Mouse (Mus musculus): ENCODE results near the gene Cwc27.

Cwc27 gene

DNA sequence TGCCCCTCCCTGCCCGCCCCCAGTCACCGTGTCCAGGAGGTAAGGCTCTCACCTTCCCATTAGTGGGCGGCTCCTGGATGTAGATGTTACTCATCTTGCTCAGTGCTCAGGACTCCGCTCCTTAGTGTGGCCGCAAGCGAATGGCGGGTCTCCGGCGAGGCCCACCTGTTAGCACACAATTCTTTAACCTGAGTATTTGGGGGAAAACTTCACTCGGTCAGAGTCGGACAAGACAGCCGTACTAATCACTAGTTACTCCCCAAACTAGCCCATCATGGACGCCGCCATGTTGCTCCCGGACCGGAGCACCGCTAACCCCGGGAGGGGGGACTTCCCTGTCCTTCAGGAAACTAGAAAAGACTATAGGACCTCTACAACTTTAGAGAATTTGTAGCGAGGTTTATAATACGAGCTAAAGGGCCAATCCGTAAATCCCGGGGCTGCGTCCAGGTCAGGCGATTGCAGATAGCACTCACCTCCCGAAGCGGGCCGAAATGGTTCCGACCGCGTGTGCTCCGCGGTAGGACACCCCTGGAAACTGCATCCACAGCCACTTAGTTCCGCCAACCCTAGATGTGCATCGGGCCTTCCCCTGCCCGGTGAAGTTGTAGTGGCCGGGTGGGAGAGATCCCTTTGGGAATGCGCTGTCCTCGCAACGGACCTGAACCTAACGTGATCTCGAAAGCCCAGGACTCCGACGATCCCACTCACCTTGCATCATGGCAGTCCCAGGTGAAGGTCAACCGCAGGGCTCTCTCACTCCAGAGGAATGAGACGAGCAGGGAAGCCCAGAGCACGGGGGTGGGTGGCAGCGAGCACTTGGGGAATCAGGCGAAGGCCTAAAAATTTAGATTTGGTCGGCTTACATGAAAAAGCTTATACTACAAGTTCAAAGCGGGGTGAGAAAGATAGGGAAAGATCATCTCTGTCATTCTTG, at the start of gene Cwc27:
Gene Cwc27 (minus strand): TSS at position 508 of the 937 bp plus-strand sequence.
- peak; percentile 79 for DNase-seq (ENCODE audit: low spot score)

DNA sequence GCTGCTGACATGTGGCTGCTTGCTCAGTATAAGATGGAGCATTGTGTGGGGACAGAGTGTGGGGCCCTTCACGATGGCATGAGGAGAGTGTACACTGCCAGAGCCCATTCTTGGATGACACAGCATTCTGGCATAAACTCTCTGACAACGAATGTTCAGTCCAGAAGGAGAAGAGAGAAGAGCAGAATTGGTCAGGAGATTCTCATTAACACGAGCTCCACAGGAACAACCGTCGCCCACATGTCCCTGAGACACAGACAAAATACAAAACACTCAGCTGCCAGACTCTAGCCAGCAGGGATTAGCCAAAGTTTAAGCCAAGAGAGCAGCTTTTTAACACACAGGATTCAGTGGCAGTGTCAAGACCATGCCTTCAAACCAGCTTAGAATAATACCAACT, 49.8 kb upstream of the Cwc27 start:
- DNase-seq (ENCODE audit: low spot score) = no peak

DNA sequence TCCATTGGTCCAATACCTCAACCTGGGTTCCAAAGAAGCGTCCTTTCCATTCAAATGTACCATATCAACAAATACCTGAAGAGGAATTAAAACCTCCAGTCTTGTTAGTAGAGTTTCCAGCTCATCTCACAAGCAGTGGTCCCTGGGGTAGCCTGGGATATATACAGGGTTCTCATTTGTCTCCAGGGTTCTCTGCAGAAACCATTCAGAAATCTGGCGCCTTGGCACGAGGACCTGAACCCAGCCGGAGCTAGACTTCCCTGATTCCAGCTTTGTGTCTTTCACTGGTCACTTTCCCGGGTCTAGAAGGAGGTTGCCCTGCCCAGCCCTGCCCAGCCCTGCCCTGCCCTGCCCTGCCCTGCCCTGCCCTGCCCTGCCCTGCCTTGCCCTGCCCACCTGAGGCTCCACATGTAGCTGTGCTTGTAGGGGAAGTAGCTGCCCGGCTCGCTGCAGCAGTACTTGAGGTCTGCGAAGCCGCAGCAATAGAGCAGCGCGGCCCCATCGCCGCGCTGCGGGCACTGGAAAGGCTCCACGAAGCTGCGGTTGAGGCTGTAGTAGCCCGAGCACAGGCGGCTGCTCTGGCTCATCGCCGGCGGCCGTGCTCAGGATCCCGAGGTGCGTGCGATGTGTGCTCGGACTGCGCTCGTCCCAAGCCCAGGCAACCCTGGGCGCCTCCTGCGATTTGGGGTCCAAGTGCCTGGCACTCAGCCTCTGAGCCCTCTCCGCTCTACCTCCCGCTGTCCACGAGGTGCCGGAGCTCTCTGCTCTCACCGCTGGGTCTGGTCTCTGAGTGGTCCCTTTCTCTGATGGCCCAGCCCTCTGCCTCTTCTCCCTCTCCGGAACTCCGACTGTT, 46.4 kb upstream of the Cwc27 start, which contains the start of gene Shisal2b:
Gene Shisal2b (minus strand): TSS at position 767 of the 853 bp plus-strand sequence.
- peak; percentile 12 for DNase-seq (ENCODE audit: low spot score)

DNA sequence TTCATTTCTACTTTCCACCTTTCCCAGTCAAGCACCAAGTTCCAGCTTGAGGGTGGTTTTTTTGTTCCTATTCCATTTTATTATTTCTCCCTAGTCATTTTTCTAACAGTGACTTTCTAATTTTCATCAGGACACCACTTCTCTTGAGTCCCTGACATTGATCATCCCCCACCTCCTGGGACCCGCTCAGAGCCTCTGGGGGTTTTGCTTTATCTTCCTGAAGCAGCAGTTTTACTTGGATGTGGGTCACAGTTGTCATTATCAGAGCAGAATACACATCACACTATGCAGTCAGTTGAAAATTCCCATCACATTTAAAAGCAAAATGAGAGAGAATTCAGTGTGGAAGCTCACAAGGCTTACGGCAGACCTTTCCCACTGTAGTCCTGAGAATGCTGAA, 36.7 kb upstream of the Cwc27 start:
- no peak for DNase-seq (ENCODE audit: low spot score)

DNA sequence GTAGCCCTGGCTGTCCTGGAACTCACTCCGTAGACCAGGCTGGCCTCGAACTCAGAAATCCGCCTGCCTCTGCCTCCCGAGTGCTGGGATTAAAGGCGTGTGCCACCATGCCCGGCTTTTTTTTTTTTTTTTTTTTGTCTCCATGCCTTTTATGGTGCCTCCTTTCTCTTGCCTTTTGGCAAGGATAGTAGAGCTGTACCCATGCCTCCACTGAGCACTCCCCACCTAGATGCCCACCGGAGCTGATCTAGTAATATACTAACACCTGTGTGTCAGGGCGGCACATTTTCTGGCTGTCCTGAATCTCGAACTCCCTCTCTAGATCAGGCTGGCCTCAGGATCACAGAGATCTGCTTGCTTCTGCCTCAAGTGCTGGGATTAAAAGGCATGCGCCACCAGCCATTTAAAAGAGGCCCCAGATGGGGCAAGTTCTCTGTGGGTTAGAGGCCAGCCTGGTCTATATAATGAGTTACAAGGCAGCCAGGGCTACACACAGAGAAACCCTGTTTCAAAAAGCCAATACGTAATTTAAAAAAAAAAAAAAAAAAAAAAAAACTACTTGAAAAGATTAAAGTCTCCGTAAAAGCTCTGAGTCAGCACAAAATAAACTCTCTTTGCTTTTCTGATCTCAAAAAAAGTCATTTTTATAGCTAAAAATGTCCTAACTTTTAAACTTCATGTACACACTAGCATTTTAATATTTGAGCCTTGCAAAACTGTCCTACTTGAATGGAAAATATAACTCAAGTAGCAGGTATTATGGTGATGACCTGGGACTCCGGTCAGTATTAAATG, 26.6 kb upstream of the Cwc27 start:
- no peak for DNase-seq (ENCODE audit: low spot score)

DNA sequence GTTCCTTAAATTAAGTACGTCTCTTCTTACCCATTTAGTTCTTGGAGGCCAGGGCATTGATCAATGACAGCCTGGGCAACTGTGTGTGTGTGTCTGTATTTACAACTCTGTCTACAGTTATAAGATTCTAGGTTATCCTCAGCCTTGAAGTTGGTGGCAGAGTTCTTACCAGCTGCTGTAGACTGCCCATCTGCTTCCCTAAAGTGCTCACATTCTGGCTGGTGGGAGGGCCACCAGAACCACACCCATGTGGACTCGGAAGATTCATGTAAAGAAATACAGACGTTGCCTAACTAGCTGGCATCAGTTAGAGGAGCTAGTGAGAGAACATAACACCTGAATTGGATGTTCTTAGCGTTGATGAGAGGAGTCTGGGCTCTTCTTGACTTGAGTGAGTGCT, 25.0 kb upstream of the Cwc27 start:
- no peak for DNase-seq (ENCODE audit: low spot score)

DNA sequence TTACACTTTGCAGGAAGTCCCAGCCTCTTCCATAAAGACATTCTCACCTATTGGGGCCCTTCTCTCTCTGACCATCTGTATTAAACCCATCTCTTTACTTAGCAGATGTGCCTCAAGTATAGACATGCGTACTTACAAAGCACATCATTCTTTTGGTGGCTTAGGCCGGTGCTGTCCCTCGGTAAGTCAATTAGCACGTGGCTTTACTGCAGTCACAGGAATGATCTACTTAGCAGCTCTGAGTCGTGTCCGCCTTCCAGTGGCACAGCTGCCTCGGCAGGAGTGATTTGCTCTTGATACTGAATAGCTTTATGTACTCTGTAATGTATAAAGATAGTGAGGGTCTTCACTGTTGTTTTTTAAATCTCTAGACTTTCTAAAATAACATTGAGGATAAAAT, 20.7 kb upstream of the Cwc27 start:
- DNase-seq (ENCODE audit: low spot score) = no peak

DNA sequence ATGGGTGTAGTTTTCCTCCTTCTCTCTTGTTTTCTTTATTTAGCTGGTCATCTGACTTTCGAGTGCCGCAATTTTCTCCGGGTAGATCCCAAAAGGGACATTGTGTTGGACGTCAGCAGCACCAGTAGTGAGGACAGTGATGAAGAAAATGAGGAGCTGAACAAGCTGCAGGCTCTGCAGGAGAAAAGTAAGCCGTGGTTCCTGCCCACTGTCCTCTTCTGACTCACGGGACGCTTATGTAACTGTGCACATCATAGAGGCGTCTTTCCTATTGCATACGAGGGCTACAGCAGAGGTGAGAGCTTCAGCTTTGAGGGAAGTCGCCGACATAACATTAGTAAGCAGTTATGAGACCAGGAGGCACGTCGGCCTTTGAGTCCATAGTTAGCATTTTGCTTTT, 15.9 kb upstream of the Cwc27 start:
- no peak for DNase-seq (ENCODE audit: low spot score)

DNA sequence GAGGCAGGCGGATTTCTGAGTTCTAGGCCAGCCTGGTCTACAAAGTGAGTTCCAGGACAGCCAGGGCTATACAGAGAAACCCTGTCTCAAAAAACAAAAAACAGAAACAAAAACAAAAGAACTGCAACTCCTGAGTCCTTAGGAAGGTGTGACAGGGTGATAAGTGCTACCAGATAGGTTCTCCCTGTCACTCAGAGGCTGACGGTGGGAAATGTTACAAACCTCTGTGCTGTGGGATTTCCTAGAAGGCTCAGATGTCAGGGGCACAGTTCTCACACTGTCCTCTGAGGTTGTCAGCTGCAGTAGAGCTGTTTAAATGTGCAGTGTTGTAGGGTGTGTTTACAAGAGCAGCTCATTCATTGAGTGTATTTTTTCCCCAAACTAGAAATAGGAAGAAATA, 8.5 kb upstream of the Cwc27 start:
- DNase-seq (ENCODE audit: low spot score) = no peak

DNA sequence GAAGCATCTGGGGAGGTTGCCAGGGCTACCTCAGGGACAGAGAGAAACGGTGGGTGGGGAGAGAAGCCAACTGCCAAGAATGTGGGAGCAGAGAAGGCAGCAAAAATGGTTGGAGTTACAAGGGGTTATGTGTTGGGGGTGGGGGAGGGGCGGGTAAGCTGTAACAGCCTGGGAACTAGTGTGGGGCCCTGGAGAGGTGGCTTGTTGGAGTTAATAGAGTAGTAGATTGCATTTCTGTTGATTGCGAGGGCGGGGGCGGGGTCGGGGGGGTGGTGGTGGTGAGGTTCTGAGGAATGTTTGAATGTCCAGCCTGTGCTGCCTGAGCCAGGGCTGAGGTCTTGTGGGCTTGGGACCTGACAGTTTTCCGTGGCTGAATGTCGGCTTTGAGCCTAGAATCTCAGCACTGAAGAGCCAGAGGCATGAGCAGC, 5.5 kb upstream of the Cwc27 start:
- peak; percentile 33 for DNase-seq (ENCODE audit: low spot score)

DNA sequence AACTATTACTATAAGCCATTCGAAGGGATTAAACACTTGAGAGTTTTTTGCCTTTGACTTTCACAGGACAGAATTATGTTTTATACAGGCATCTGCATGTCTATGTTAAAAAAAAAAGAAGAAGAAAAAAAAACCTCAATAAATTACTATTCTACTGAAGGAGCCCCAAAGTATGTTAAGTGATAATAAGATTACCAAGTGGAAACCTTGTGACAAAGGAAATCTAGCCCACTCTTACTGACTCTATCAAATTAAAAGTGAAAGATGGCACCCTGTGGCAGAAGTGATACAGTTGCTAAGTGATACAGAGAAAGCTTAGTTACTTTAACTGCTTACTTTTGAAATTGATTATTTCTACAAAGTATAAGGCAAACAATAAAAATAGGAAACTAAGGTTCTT, 5.0 kb upstream of the Cwc27 start:
- DNase-seq (ENCODE audit: low spot score) = no peak

DNA sequence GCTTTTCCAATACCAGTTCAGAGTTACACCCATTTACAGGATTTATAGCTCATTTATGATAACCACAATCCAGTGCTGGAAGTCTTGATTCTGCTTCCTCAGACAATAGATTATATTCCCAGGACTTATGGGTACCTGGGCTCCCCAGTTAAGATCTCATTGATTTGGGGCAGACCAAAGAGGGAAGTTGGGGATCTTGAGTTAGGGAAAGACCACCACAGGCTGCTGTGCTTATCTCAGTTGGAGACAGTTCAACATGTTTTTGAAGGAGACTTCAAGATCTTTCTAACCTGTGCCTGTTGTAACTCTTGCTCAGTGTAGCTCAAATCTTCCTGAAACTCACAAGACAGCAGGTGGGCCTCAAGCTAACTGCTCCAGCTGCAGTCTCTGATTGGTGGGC, 4.2 kb upstream of the Cwc27 start:
- no peak for DNase-seq (ENCODE audit: low spot score)

DNA sequence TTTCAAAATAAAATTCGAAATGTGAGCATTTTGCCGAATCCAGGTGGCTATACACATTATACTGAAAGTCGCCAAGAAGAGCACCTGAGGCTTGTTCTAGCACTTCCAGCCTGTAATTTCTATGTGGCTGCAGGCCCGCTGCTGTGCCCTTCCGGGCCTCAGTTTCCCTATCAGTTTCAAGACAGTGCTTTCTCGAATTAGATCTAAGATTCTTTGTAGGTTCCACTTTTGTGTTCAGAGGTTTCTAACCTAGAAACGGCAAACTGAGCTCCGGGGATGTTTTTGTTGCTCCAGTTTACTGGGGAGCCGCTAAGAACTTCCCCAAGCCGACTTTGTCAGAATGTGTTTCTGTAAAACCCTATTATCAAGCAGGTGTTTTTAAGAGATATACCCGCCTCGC, 754 bp upstream of the Cwc27 start:
- no peak for DNase-seq (ENCODE audit: low spot score)

DNA sequence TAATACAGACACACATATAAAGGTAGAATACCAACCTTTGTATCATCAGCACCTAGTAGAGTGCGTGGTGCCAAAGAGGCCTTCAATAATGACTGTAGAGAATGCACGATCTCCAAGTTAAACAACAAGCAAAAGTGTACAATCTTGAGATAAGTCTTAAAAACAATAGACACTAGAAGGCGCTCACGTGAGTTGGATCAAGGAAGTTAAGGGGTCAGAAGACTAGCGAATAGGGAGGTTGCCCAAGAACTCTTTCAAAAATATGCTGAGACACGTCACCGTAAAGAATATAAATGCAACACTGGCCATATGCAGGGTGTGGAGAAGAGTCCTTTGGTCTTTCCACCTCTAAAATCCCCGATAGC, 690 bp downstream of the Cwc27 start:
- DNase-seq (ENCODE audit: low spot score) = no peak

DNA sequence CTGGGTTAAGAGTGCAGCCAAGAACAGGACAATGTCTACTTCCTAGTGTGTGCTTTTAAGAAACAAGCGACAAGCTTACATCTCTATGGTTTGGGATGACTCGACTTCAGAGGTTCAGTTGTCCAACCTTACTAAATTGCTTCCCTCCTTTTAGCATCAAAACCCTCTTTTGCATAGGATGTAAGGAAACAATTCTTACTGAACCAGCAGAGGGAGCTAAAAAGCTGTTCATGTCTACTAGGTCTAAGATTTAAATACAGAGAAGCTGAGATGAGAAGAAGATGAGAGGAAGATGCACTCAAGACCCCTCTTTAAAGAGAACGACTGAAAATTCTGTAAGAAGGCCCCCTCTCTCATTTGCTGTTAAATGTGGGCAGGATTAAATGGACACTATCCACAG, 11.3 kb downstream of the Cwc27 start:
- no peak for DNase-seq (ENCODE audit: low spot score)

DNA sequence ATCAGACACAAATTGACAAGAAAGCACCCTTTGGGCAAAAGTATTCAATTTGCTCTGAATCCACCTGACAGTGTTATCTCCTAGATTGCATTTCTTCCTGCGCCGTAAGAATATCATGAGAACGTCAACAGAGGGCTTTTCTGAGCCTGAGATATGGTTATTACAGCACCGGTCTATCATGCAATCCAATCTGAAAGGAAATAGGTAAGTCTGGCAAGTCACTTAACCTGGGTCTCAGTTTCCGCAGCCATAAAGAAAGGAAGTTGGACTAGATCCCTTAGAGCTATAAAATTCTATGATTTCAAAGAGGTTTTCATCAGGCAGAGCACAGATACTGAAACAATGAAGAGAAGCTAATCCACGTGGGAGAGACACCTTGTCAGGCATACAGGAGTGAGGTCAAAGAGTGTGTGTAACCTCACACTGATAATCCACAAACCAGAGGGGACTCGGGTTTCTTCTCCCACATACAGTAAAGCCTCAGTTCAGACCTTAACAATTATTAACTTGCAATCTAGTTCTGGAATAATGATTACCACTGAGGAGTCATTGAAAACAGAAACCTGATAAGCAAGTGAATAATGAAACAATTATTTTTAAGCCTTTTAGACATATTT, 17.3 kb downstream of the Cwc27 start:
- DNase-seq (ENCODE audit: low spot score) = no peak

DNA sequence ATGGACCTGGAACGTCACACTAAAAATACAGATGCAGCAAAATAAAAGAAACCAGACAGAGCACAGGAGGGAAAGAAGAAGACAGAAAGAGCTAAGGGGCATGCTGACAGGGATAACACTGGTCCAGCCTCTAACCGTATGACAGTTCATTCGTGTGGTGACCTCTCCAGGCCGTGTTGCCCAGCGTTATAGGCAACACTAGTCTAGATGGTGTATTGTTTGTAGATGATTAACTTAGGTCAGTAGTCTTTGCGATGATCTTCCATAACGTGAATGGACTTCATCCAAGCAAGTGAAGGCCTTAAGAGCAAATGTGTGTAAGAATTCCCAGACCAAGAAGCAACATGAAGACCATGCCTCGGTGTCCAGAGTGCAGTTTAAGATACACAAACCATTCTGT, 17.9 kb downstream of the Cwc27 start:
- no peak for DNase-seq (ENCODE audit: low spot score)

DNA sequence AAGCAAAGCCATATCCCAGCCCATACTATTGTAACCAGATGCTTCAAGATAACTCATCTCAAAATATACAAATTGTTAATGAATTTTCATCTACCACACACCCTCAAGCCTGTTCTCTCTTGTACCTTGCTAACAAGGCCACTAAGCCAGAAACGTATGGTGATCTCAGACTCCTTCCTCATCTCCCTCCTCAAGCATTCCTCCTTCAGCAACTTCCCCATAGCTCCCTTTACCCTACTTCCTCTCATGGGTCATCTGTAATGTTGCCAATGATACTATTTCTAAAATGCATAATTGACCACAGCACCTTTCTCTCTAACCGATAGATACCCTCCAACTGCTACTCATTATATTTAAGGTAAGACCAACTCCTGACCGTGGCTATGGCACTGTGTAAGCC, 22.5 kb downstream of the Cwc27 start:
- no peak for DNase-seq (ENCODE audit: low spot score)

DNA sequence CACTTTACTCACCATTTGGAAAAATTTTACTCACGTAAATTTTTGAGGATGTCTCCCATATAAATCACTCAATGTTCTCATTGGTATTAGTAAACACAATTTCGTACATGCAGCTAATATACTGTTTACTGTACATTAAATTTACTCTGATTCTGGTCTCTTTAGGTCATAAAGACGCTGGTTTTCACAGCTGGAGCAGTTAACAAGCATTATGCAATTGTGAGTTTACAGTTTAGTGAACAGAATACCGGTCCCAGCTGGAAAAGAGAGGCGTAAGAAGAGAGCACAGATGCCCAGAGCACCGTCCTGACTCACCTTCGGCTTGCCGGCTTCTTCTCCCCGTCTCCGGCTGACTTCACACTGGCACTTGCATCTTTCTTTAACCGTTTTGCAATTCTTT, 24.8 kb downstream of the Cwc27 start, which contains the start of gene Srek1ip1:
Gene Srek1ip1 (plus strand): TSS at position 301 of the 400 bp plus-strand sequence.
- DNase-seq (ENCODE audit: low spot score) = no peak

DNA sequence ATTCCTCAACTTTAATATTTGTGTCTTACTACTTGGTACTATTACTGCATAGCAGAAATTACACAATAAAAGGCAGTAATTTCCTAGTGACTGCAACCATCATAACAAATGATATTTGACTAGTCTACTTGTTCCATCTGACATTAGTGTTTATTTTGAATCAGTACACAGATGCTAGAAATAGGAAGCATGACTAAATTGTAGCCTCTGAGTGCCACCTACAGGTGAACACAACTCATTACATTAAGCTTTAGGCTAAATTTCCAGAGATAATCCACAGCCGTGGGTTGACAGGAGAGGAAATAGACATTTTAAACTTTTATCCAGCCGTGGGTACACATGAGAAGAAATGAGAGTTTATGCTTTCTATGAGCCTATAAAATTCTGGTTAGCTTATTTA, 27.3 kb downstream of the Cwc27 start:
- DNase-seq (ENCODE audit: low spot score) = no peak

DNA sequence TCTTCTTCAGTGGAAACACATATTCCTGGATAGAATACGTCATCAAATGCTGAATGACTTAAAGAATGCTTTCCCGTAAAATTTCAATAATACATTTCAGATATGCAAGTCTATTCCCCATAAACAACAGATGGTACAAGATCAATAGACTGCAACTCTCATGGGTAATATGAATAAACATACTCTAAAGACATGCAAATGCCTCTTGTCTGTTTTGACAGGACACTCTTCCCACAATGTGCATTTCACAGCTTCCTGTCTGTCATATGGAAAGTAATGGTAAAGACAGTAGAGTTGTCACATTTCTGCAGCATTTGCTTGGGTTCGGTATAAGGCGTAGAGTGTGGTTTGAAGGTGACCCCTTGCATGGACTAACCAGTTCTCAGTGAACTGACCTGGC, 29.7 kb downstream of the Cwc27 start:
- DNase-seq (ENCODE audit: low spot score) = no peak

Measured in testis, postnatal 14 days (tissue).